Mouse (Mus musculus): ENCODE measurements around the gene Iqschfp.

DNA sequence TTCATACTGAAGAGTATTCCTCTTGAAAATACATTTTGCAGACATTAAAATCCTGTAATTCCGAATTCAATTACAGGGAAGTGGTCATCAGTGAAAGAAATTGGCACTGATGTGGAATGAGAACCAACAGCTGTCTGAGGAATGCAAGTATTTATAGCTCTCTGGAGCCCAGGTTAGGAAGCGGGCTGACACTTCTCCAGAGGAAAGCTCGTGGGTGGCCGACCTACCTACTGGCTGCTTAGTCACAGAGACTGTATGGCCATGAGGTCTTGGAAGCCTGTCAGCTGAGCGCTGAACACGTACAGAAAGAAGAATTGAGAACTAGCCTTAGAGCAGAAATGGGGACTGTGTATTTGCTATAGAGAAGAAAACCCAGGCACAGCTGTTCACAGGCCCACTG lies 718.0 kb downstream of the Iqschfp start:
- TF ChIP-seq CTCF (IDR thresholded peaks at IDR 0.05; ENCODE audit: control insufficient read depth, insufficient read depth, insufficient replicate concordance, low read depth, low read length), result no peak
- no peak for TF ChIP-seq POLR2A (IDR thresholded peaks at IDR 0.05; ENCODE audit: control insufficient read depth, low read depth, low read length)
